In genomic region chr2:48441296-48441990, GRCm38 (mm10) we compare ENCODE assay signal across 8 mouse cellular contexts.
DNase-seq lines count a peak whose midpoint lies in the region; ATAC-seq lines count a peak whose summit lies in the region.

No protein-coding gene starts in this region.

- H3K9ac ChIP-seq in heart, embryonic 12.5 days, result no peak overlapping the region
- no peak overlapping the region for H3K9ac ChIP-seq in limb, embryonic 12.5 days (replicated peaks)
- H3K9ac ChIP-seq in midbrain, embryonic 16.5 days (ENCODE audit: low read depth, low read length), result no peak overlapping the region

- ATAC-seq in heart, embryonic 12.5 days (ENCODE audit: insufficient number of reproducible peaks, low FRiP score), result peak; percentile 76; the same call in 1 of the 2 replicates
- peak; percentile 70 for ATAC-seq in limb, embryonic 12.5 days (ENCODE audit: insufficient number of reproducible peaks, insufficient read depth, low FRiP score, low TSS enrichment, low read depth)
- ATAC-seq in midbrain, embryonic 16.5 days, result peak; percentile 74

- no peak overlapping the region for H3K4me3 ChIP-seq in heart, embryonic 12.5 days
- no peak overlapping the region for H3K4me3 ChIP-seq in hindbrain, embryonic 10.5 days
- H3K4me3 ChIP-seq in limb, embryonic 12.5 days (replicated peaks), result no peak overlapping the region
- H3K4me3 ChIP-seq in midbrain, embryonic 16.5 days (ENCODE audit: low read depth, low read length), result no peak overlapping the region

- no peaks in the 10 kb centered on the region for H3K27me3 ChIP-seq in heart, embryonic 12.5 days (replicated peaks)
- H3K27me3 ChIP-seq in hindbrain, embryonic 10.5 days (ENCODE audit: insufficient read depth, poor library complexity, severe bottlenecking), result no peaks in the 10 kb centered on the region
- H3K27me3 ChIP-seq in limb, embryonic 12.5 days, result peaks cover 2% of the 10 kb centered on the region; the same call in 1 of the 2 replicates
- H3K27me3 ChIP-seq in midbrain, embryonic 16.5 days (ENCODE audit: control insufficient read depth, insufficient read depth, low read depth, low read length), result no peaks in the 10 kb centered on the region

- H3K27ac ChIP-seq in heart, embryonic 12.5 days (ENCODE audit: poor library complexity, severe bottlenecking), result peak overlapping the region; percentile 64
- peak overlapping the region; percentile 78 for H3K27ac ChIP-seq in hindbrain, embryonic 10.5 days
- peak overlapping the region; percentile 47; the same call in 1 of the 2 replicates for H3K27ac ChIP-seq in limb, embryonic 12.5 days
- no peak overlapping the region; the same call in 1 of the 2 replicates for H3K27ac ChIP-seq in midbrain, embryonic 16.5 days (ENCODE audit: low read length)

- WGBS in heart, embryonic 12.5 days, result 60% methylated on average over 11 of the region's 11 CpGs
- 56% methylated on average over 11 of the region's 11 CpGs for WGBS in hindbrain, embryonic 10.5 days
- 42% methylated on average over 11 of the region's 11 CpGs for WGBS in limb, embryonic 12.5 days
- 36% methylated on average over 11 of the region's 11 CpGs for WGBS in midbrain, embryonic 16.5 days

- peaks cover 12% of the 10 kb centered on the region for H3K4me1 ChIP-seq in heart, embryonic 12.5 days (replicated peaks)
- peaks cover 33% of the 10 kb centered on the region for H3K4me1 ChIP-seq in hindbrain, embryonic 10.5 days (replicated peaks)
- H3K4me1 ChIP-seq in limb, embryonic 12.5 days (replicated peaks), result peaks cover 27% of the 10 kb centered on the region
- peaks cover 8% of the 10 kb centered on the region; the same call in 1 of the 2 replicates for H3K4me1 ChIP-seq in midbrain, embryonic 16.5 days (ENCODE audit: control insufficient read depth, insufficient read depth, low read length)

- no peaks in the 10 kb centered on the region for H3K9me3 ChIP-seq in heart, embryonic 12.5 days (replicated peaks)
- H3K9me3 ChIP-seq in hindbrain, embryonic 10.5 days, result no peaks in the 10 kb centered on the region
- no peaks in the 10 kb centered on the region for H3K9me3 ChIP-seq in limb, embryonic 12.5 days
- no peaks in the 10 kb centered on the region for H3K9me3 ChIP-seq in midbrain, embryonic 16.5 days (replicated peaks; ENCODE audit: control insufficient read depth, low read length, poor library complexity, severe bottlenecking)

- no peaks in the 10 kb centered on the region for H3K36me3 ChIP-seq in heart, embryonic 12.5 days
- no peaks in the 10 kb centered on the region for H3K36me3 ChIP-seq in hindbrain, embryonic 10.5 days
- H3K36me3 ChIP-seq in limb, embryonic 12.5 days, result no peaks in the 10 kb centered on the region
- no peaks in the 10 kb centered on the region for H3K36me3 ChIP-seq in midbrain, embryonic 16.5 days (ENCODE audit: control insufficient read depth, insufficient read depth, low read length)

- DNase-seq in heart, adult 8-10 months (ENCODE audit: low spot score), result no peak
- DNase-seq in hindbrain, embryonic 10.5 days (ENCODE audit: low spot score), result peak; percentile 30
- DNase-seq in spleen, adult 18-20 months, result no peak
- DNase-seq in adipocyte (ENCODE audit: low spot score), result no peak
- no peak for DNase-seq in thymus, postnatal 0 days (ENCODE audit: low spot score)

- peak overlapping the region; percentile 29; the same call in 1 of the 2 replicates for H3K4me2 ChIP-seq in heart, embryonic 12.5 days
- H3K4me2 ChIP-seq in limb, embryonic 12.5 days, result peak overlapping the region; percentile 22; the same call in 1 of the 2 replicates
- H3K4me2 ChIP-seq in midbrain, embryonic 16.5 days (ENCODE audit: low read length), result no peak overlapping the region
